Mouse (Mus musculus) G1E (cell line): ENCODE results near the gene Asb8. TPM values are rescaled to one million over a fixed set of nuclear protein-coding genes. Genes with fewer than 3 reads are reported as not detected.

Source experiments
- ATAC-seq: 2 replicates; pipeline ENCODE4 v1.8.0; 2016; ENCODE audit warnings: mild to moderate bottlenecking; ENCODE audit not compliant: insufficient number of reproducible peaks, poor library complexity, low FRiP score, severe bottlenecking; ENCODE audit errors: extremely low read depth
- DNase-seq: peaks from one replicate; pipeline ENCODE4 v3.0.0; 2012; ENCODE audit warnings: low spot score
- H3K27me3 ChIP-seq: 2 replicates; pipeline ENCODE4 v1.6.1; 2012; ENCODE audit warnings: mild to moderate bottlenecking, low read length, inconsistent platforms; ENCODE audit not compliant: insufficient read depth
- H3K36me3 ChIP-seq: replicated peaks from 2 replicates; pipeline ENCODE3; 2012; ENCODE audit warnings: mild to moderate bottlenecking, inconsistent platforms
- H3K4me1 ChIP-seq: 2 replicates; pipeline ENCODE4 v1.6.1; 2012; ENCODE audit warnings: low read depth, low read length, inconsistent platforms, mixed read lengths; ENCODE audit not compliant: insufficient read depth
- H3K4me3 ChIP-seq: 2 replicates; pipeline ENCODE4 v1.5.1; 2012; ENCODE audit warnings: low read depth, mild to moderate bottlenecking, inconsistent platforms, low read length, moderate library complexity, mixed read lengths
- H3K9me3 ChIP-seq: replicated peaks from 2 replicates; pipeline ENCODE4 v1.6.1; 2012; ENCODE audit warnings: inconsistent platforms
- CTCF ChIP-seq: IDR thresholded peaks from 2 replicates; pipeline ENCODE4 v1.5.1; 2012; ENCODE audit warnings: low read depth, low read length, inconsistent platforms, mixed read lengths
- GATA1 ChIP-seq: IDR thresholded peaks from 2 replicates; pipeline ENCODE4 v1.6.1; 2012; ENCODE audit warnings: borderline replicate concordance, low read length, inconsistent platforms, mixed read lengths
- GATA2 ChIP-seq: IDR thresholded peaks from 2 replicates; pipeline ENCODE4 v1.6.1; 2012; ENCODE audit warnings: low read depth, low read length, inconsistent platforms, borderline replicate concordance
- POLR2AphosphoS5 ChIP-seq: IDR thresholded peaks from 2 replicates; pipeline ENCODE4 v1.6.1; 2012; ENCODE audit warnings: low read depth, low read length, inconsistent platforms; ENCODE audit not compliant: insufficient replicate concordance
- TAL1 ChIP-seq: conservative IDR thresholded peaks from 2 replicates; pipeline ENCODE4 v1.6.1; 2012; ENCODE audit warnings: low read depth, low read length, inconsistent platforms, mixed read lengths
- polyA plus RNA-seq: library from polyadenylated mRNA; stranded (reverse); fragments of >175 nt; gene quantifications from 2 replicates; pipeline ENCODE4 v1.2.3, GENCODE M21; 2012
- total RNA-seq, 2 experiments: library from RNA; stranded (forward) in 1 of 2; stranded (reverse) in 1 of 2; fragments of 200-1000 nt in 1 of 2; fragments of >200 nt in 1 of 2; fragmentation: Nextera tagmentation in 1 of 2; gene quantifications; 2 replicates each; pipeline ENCODE4 v1.2.3; 2014 to 2017

Asb8 gene
- total and polyA plus RNA-seq, 3 experiments = 5.1 to 37.5 (median 30.4) TPM

DNA sequence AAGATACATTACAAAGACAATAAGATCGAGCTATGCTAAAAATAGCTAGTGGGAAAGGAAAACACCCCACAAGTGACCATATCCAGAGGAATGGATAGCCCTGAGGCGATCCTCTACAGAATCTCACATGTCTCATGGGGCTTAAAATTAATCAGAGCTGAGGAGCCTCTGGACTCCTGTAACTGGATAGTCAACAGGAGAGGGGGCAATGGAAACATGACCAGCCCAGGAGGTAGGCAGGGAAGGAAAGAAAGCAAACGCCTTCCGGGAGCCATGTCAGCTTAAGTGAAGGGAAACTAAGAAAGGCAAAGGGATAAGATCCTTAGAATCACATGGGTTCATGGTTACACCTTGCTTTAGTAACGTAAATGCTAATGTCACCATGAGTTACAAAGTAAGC lies 24.6 kb downstream of the Asb8 start:
- no peaks in the 10 kb centered on the region for H3K27me3 ChIP-seq
- no peak for ATAC-seq
- no peak for DNase-seq
- H3K4me3 ChIP-seq = no peak overlapping the region
- TF ChIP-seq POLR2AphosphoS5 = no peak
- no peak for TF ChIP-seq GATA1
- no peak for TF ChIP-seq GATA2
- no peak for TF ChIP-seq TAL1
- TF ChIP-seq CTCF = no peak
- H3K9me3 ChIP-seq = no peaks in the 10 kb centered on the region
- peaks cover 69% of the 10 kb centered on the region for H3K36me3 ChIP-seq
- H3K4me1 ChIP-seq = peaks cover 23% of the 10 kb centered on the region

DNA sequence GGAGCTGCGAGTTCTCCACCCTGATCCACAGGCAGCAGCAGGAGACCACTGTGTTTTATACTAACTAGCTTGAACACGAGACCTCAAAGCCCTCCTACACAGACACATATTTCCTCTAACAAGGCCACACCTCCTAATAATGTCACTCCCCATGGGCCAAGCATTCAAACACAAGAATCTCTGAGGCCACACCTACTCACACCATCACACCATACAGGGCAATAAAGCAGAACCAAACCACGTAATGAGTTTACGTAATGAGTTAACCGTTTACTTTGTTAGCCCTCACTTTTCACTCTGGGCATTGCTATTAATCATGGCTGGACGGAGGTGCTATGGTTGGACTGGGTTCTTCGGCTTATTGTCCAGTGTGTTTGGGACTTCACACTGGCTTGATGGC lies 25.7 kb downstream of the Asb8 start:
- peaks cover 80% of the 10 kb centered on the region for H3K36me3 ChIP-seq
- ATAC-seq (no peak), DNase-seq (no peak)
- no peaks in the 10 kb centered on the region for H3K9me3 ChIP-seq
- H3K4me1 ChIP-seq = peaks cover 19% of the 10 kb centered on the region
- no peak for TF ChIP-seq CTCF
- TF ChIP-seq TAL1 = no peak
- TF ChIP-seq GATA1 = no peak
- TF ChIP-seq POLR2AphosphoS5 = no peak
- no peak for TF ChIP-seq GATA2
- no peaks in the 10 kb centered on the region for H3K27me3 ChIP-seq
- no peak overlapping the region for H3K4me3 ChIP-seq

DNA sequence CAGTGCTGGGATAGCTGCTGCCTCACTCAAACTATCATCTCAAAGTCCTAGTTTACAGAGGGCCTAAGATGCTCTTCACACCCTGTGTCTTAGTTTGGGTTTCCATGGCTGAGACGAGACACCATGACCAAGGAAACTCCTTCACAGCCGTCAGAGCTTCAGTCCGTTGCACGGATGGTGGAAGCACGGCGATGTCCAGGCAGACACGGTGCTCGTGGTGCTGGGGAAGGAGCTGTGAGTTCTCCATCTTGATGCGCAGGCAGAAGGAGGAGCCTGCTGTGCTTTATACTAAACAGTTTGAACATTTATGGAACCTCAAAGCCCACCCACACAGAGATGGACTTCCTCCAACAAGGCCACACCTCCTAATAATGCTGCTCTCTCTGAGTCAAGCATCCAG lies 28.6 kb downstream of the Asb8 start:
- no peak for TF ChIP-seq TAL1
- TF ChIP-seq CTCF = no peak
- TF ChIP-seq POLR2AphosphoS5 = no peak
- no peak for TF ChIP-seq GATA1
- TF ChIP-seq GATA2 = no peak
- Histone ChIP-seq H3K4me3 (no peak overlapping the region), H3K27me3 (no peaks in the 10 kb centered on the region), H3K4me1 (peaks cover 12% of the 10 kb centered on the region), H3K9me3 (no peaks in the 10 kb centered on the region), H3K36me3 (peaks cover 95% of the 10 kb centered on the region)
- ATAC-seq (no peak), DNase-seq (no peak)

DNA sequence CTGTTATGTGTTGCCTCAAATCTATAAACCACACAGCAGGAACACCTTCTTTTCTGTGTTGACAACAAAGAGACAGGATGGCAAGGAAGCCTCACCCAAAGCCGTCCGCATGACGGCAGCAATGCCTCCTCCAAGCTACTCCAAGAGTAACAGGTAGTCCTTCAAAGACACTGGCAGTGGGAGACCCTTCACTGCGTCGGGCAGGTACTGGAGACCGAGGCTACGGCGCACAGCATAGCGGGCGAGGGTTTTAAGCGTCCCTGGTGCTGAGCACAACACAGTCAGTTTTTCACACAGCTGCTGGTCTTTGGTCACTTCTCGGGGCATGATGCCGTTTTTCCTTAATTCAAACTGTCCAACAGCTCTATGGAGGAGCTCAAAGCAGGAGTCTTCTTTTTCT lies 29.8 kb downstream of the Asb8 start:
- Histone ChIP-seq H3K4me1 (peaks cover 9% of the 10 kb centered on the region), H3K4me3 (no peak overlapping the region), H3K9me3 (no peaks in the 10 kb centered on the region), H3K27me3 (no peaks in the 10 kb centered on the region), H3K36me3 (peaks cover 96% of the 10 kb centered on the region)
- DNase-seq (no peak), ATAC-seq (no peak)
- no peak for TF ChIP-seq GATA2
- no peak for TF ChIP-seq CTCF
- TF ChIP-seq TAL1 = no peak
- TF ChIP-seq POLR2AphosphoS5 = no peak
- no peak for TF ChIP-seq GATA1

DNA sequence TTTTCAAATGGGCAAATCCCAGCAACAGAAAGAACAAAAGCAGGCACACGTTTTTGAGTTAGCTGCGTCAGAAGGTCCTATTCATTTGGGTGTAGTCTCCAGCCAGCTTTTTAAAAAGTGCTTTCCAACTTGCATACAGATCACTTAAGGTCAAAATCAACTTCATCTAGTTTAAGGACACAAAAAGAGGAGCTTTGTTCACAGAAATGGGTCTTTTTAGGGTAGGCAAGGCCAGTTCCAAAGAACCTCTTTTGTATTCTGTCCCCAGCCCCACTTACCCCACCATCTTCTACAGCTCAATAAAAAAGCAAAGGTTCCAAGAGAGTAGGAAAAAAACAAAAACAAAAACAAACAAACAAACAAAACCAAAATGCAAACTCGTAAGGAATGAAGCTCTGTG lies 30.8 kb downstream of the Asb8 start:
- no peak for ATAC-seq
- H3K4me1 ChIP-seq = peaks cover 5% of the 10 kb centered on the region

DNA sequence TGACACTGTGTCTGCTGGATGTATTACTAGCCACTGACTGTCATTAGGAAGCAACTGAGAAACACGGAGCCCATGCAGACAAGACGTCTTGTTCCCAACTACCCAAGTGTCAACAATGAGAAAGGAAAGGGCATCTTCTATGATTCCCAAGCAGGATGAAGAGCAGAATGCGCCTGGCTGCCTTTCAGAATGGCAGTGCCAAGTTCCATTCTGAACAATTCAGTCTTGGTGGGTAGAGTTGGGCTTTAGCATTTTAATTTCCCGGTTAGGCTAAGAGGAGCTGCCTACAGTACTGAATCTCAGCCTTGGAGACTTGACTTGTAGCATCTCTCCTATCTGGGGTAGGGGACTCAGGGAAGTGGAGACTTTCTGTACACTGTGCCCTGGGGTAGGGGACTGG lies 31.4 kb downstream of the Asb8 start:
- Histone ChIP-seq H3K4me1 (no peaks in the 10 kb centered on the region), H3K9me3 (no peaks in the 10 kb centered on the region), H3K4me3 (no peak overlapping the region), H3K36me3 (peaks cover 96% of the 10 kb centered on the region), H3K27me3 (no peaks in the 10 kb centered on the region)
- no peak for TF ChIP-seq GATA1
- TF ChIP-seq POLR2AphosphoS5 = no peak
- TF ChIP-seq CTCF = no peak
- no peak for TF ChIP-seq TAL1
- TF ChIP-seq GATA2 = no peak
- ATAC-seq (no peak), DNase-seq (no peak)

More for the DNA sequence above, 30.8 kb downstream of the Asb8 start:
- H3K36me3 ChIP-seq = peaks cover 96% of the 10 kb centered on the region
- DNase-seq = no peak
- TF ChIP-seq POLR2AphosphoS5 (no peak), GATA1 (no peak), TAL1 (no peak), CTCF (no peak), GATA2 (no peak)
- H3K27me3 ChIP-seq = no peaks in the 10 kb centered on the region
- no peaks in the 10 kb centered on the region for H3K9me3 ChIP-seq
- no peak overlapping the region for H3K4me3 ChIP-seq

DNA sequence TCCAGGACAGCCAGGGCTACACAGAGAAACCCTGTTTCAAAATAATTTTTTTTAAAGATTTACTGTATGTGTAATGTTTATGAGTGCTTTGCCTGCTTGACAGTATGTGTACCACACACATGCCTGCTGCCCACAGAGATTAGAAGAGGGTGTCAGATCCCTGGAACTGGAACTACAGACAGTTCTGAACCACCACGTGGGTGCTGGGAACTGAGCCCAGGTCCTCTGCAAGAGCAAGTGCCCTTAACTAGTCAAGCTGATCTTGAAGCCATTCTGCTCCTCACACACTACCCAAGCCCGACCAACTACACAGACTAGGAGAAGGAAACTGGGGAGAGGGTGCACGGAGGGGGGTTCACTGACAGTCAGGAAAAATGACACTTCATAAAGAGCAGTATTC lies 32.0 kb downstream of the Asb8 start:
- no peak for ATAC-seq
- Histone ChIP-seq H3K4me3 (no peak overlapping the region), H3K27me3 (no peaks in the 10 kb centered on the region), H3K36me3 (peaks cover 96% of the 10 kb centered on the region), H3K4me1 (no peaks in the 10 kb centered on the region), H3K9me3 (no peaks in the 10 kb centered on the region)
- no peak for TF ChIP-seq TAL1
- TF ChIP-seq GATA2 = no peak
- TF ChIP-seq GATA1 = no peak
- TF ChIP-seq POLR2AphosphoS5 = no peak
- no peak for TF ChIP-seq CTCF
- DNase-seq = no peak
